Mouse (Mus musculus) skeletal muscle tissue, postnatal 0 days (tissue): ENCODE results near the gene Phf10. TPM values are rescaled to one million over a fixed set of nuclear protein-coding genes. Genes with fewer than 3 reads are reported as not detected.

Source experiments
- polyA plus RNA-seq: library from polyadenylated mRNA; unstranded; fragments of >200 nt; fragmentation: Nextera tagmentation; extraction: Ambion mirVana; gene quantifications from 2 replicates; pipeline ENCODE4 v1.2.1, GENCODE M21; 2015

Phf10 gene
- 40.4 and 41.6 TPM in 2 replicates for polyA plus RNA-seq

DNA sequence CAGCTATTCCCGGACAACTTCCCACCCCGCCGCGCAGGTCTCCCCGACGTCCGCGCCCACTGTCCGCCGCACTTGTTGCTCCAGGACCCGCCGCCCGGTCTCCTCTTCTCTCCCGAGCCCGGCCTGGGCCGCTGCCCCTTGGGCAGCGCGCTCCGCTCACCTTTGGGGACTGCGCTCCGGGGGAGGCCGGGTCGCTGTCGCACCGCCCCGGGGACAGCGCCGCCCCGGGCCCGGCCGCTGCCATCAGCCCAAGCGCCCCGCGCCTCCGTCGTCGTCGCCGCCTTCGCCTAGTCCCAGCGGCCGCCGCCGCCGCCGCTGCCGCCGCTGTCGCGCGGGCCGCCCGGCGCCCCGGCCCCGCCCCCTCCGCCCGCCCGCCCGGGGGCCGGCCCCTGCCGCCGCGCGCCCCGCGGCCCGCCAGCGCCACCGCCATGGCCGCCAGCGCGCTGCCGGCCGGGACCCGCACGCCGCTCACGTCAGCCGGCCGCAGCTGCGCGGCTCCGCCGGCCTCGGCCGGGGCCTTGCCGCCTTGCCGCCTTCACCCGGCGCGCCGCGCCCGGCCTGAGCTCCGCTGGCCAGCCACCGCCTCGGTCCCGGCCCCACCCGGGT, at the start of gene Phf10:
Gene Phf10, minus strand, starts transcription at position 323 of the 606 bp plus-strand sequence.

DNA sequence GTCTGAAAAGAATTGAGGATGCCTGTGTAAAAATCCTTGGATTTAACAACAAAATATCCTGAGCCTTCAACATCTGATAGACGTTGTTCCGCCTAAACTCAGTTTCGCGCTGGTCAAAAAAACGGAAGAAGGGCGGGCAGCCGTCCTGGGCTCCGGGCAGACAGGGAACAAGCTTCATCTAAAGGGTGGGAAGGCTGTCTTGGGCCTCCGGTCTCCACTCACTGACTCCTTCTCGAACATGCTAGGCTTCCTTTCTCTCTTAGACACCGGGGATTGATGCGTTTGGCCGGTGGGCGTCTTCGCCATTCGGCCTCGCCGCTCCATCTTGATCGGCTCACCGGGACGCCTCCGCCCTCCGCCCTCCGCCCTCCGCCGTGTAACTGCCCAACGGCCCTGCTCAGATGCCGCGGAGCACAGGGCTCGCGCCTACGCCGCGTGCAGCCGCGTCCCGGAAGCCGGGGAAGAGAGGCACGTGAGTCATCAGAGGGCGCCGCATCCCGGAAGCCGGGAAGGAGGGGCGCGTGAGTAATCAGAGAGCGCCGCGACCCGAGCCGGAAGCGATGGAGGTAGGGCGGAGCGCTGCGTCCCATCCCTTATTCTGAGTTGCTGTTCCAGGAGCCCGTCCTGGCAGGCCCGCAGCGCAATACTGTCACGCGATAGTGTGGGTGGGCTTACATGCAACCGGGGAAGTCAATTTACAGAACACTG, 48.8 kb upstream of the Phf10 start, which contains the start of gene Gm3435:
Gene Gm3435, plus strand, starts transcription at position 471 of the 708 bp plus-strand sequence.

DNA sequence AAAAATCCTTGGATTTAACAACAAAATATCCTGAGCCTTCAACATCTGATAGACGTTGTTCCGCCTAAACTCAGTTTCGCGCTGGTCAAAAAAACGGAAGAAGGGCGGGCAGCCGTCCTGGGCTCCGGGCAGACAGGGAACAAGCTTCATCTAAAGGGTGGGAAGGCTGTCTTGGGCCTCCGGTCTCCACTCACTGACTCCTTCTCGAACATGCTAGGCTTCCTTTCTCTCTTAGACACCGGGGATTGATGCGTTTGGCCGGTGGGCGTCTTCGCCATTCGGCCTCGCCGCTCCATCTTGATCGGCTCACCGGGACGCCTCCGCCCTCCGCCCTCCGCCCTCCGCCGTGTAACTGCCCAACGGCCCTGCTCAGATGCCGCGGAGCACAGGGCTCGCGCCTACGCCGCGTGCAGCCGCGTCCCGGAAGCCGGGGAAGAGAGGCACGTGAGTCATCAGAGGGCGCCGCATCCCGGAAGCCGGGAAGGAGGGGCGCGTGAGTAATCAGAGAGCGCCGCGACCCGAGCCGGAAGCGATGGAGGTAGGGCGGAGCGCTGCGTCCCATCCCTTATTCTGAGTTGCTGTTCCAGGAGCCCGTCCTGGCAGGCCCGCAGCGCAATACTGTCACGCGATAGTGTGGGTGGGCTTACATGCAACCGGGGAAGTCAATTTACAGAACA, 17.4 kb upstream of the Phf10 start, which contains the start of the genes 9030025P20Rik and Gm3417:
Gene 9030025P20Rik, plus strand, starts transcription at position 107 of the 677 bp plus-strand sequence.
Gene Gm3417, minus strand, starts transcription at position 429 of the 677 bp plus-strand sequence.

DNA sequence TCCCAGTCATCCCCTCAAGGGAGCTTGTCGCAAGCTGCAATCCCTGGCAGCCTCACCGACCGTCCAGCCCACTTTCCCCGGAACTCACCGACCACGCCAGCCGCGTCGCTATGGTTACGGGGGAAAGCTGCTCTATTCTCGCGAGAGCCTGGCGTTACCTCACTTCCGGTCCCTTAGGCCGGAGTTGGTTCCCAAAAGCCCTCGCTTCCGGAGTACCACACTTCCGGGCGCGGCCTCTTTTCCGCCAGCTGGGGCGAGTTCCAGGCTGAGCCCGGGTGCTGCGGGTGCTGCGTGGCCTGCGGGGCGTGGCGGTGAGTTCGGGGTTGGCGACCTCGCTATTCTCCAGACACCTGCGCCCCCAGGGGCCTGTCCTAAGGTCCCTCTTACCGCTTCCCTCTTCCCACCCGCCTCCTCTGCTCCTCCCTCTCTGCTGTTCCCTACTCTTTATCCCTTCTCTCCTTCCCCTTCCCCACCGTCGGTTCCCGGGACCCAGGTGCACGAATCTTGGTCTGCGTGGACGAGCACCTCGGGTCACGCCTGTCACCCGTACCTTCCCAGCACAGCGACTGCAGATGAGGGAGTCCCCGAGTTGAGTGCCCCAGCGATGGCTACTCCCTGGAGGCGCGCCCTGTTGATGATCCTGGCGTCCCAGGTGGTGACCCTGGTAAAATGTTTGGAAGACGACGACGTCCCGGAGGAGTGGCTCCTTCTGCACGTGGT, 17.9 kb downstream of the Phf10 start, which contains the start of the genes Wdr27 and 1600012H06Rik:
Gene Wdr27, minus strand, starts transcription at position 150 of the 720 bp plus-strand sequence.
Gene 1600012H06Rik, plus strand, starts transcription at position 176 of the 720 bp plus-strand sequence.

Other genes starting within 250 kb of the Phf10 start
- gene Wdr27, start 18.1 kb downstream of the Phf10 start, polyA plus RNA-seq, result 7.1 and 9.6 TPM in 2 replicates
- gene 1600012H06Rik, start 18.1 kb downstream of the Phf10 start, polyA plus RNA-seq, result 33.8 and 34.7 TPM in 2 replicates
- gene 9030025P20Rik, start 17.2 kb upstream of the Phf10 start, polyA plus RNA-seq, result 3.8 and 4.6 TPM in 2 replicates
- gene Gm3417, start 17.5 kb upstream of the Phf10 start, polyA plus RNA-seq, result 0.50 and 1.4 TPM in 2 replicates
- gene Gm3435, start 48.9 kb upstream of the Phf10 start, polyA plus RNA-seq, result 3.9 and 4.8 TPM in 2 replicates
- 37.7 and 40.3 TPM in 2 replicates for gene Ermard, start 79.9 kb upstream of the Phf10 start, polyA plus RNA-seq
- gene Tcte3, start 80.2 kb upstream of the Phf10 start, polyA plus RNA-seq, result not detected in 2 replicates
- 1.9 and 2.4 TPM in 2 replicates for gene Gm3448, start 80.3 kb upstream of the Phf10 start, polyA plus RNA-seq